Mouse (Mus musculus) lung, adult 2 months (tissue): ENCODE data around the gene Mbtps1.

Source experiments
- CTCF ChIP-seq: fragments of 200-500 bp; IDR thresholded peaks from 2 replicates; pipeline ENCODE4 v1.5.1; 2011; ENCODE audit warnings: mild to moderate bottlenecking, low read length, control low read depth; ENCODE audit not compliant: insufficient read depth
- POLR2A ChIP-seq: fragments of 200-500 bp; IDR thresholded peaks from 2 replicates; pipeline ENCODE4 v1.6.1; 2011; ENCODE audit warnings: low read depth, mild to moderate bottlenecking, control low read depth, low read length, borderline replicate concordance; ENCODE audit errors: extremely low read depth

DNA sequence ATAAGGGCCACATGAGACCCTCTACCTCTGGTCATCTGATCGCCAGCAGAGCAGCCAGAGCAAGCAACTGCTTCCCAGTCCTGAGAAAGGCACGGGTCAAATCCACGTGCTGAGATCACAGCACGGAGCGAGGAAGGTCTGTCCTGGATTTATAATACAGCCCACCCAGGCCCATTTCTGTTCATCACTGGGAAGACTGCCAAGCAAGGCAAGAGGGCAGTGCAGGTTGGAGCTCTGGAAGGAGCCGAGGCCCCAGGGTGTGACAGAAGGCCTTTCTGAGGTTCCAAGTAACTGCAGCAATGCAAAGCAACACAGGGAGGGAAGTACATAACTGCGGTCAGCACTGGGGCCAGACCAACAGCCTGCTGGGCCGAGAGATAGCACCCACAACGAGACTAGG lies 48.1 kb downstream of the Mbtps1 start:
- no peak for TF ChIP-seq POLR2A
- no peak for TF ChIP-seq CTCF
